Mouse (Mus musculus) spleen, postnatal 36 days (tissue): ENCODE results near the gene Rhoq.

Source experiments
- DNase-seq, 2 experiments: peaks; one replicate each; pipeline ENCODE4 v3.0.0; 2022; ENCODE audit warnings: low spot score in 2 of 2, mixed read lengths in 1 of 2

Rhoq gene

GRCm38 (mm10) chr17:86963586-86963902, 662 bp downstream of the Rhoq start:
- DNase-seq = peak in 1 of 2 experiments; percentile 28

GRCm38 (mm10) chr17:86964041-86964440, 1.2 kb downstream of the Rhoq start:
- peak in 1 of 2 experiments; percentile 31 for DNase-seq

- DNase-seq = peak; percentile 75 to 79
Observed at GRCm38 (mm10) chr17:86964502-86964901, 1.6 kb downstream of the Rhoq start.

- no peak for DNase-seq
Observed at GRCm38 (mm10) chr17:86965121-86965520, 2.2 kb downstream of the Rhoq start.

GRCm38 (mm10) chr17:86966040-86966439, 3.2 kb downstream of the Rhoq start:
- DNase-seq = no peak

- no peak for DNase-seq
Observed at GRCm38 (mm10) chr17:86967048-86967447, 4.2 kb downstream of the Rhoq start.

- DNase-seq = peak; percentile 70 to 74
Observed at GRCm38 (mm10) chr17:86967536-86968525, 4.9 kb downstream of the Rhoq start.

GRCm38 (mm10) chr17:86968581-86968980, 5.7 kb downstream of the Rhoq start:
- peak in 1 of 2 experiments; percentile 20 for DNase-seq

- peak; percentile 93 for DNase-seq
Observed at GRCm38 (mm10) chr17:86969582-86969981, 6.7 kb downstream of the Rhoq start.

- DNase-seq = no peak
Observed at GRCm38 (mm10) chr17:86970026-86970750, 7.3 kb downstream of the Rhoq start.

GRCm38 (mm10) chr17:86971036-86971435, 8.2 kb downstream of the Rhoq start:
- no peak for DNase-seq

GRCm38 (mm10) chr17:86971860-86972259, 9.0 kb downstream of the Rhoq start:
- peak in 1 of 2 experiments; percentile 30 for DNase-seq

- DNase-seq = no peak
Observed at GRCm38 (mm10) chr17:86973097-86973496, 10.2 kb downstream of the Rhoq start.

- DNase-seq = no peak
Observed at GRCm38 (mm10) chr17:86976387-86976786, 13.5 kb downstream of the Rhoq start.

GRCm38 (mm10) chr17:86978496-86978895, 15.6 kb downstream of the Rhoq start:
- DNase-seq = peak; percentile 51 to 61

- DNase-seq = no peak
Observed at GRCm38 (mm10) chr17:86981205-86981604, 18.3 kb downstream of the Rhoq start.

GRCm38 (mm10) chr17:86981701-86982100, 18.8 kb downstream of the Rhoq start:
- DNase-seq = no peak

GRCm38 (mm10) chr17:86982497-86982896, 19.6 kb downstream of the Rhoq start:
- DNase-seq = no peak

GRCm38 (mm10) chr17:86986449-86987138, 23.7 kb downstream of the Rhoq start:
- no peak for DNase-seq

GRCm38 (mm10) chr17:86988161-86988560, 25.3 kb downstream of the Rhoq start:
- DNase-seq = peak; percentile 58 to 73

GRCm38 (mm10) chr17:86988601-86989184, 25.8 kb downstream of the Rhoq start:
- DNase-seq = peak; percentile 45 to 52

- no peak for DNase-seq
Observed at GRCm38 (mm10) chr17:86991306-86991705, 28.4 kb downstream of the Rhoq start.
